ENCODE assay signal across 15 mouse cellular contexts in the genomic region with DNA sequence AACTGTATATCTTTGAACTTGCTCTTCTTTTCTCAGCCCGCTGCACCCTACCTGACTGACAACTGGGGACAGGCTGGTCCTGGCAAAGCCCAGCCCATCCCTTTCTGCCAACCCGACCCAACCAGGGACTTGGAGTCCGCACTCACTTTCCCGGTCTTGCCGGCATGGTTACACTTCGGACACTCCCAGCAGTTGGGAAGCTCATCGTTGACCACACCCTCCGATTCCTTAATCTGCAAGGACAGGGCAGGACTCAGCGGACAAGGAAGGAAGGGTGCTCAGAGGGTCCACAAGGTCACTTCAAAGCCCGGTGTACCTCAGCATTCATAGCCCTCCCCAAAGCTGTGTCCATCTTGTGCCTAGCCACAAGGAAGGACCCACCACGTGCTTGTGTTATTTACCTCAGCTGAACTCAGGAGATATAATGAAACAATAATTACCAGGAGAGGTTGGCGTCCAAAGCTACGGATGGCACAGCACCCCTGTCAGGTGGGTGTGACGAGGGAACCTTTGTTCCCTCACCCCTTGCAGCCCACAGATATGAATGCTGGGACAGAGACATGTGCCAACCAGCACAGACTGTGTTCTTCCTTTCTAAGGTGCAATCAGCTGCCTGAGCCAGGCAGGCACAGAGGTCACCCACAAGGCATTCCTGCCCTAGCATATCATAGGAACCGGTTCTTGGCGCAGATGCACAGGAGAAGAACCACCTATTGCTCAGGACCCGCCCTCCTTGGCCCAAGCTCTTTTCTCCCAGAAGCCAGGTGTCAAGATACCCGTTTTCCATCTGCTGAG. TPM values are rescaled to one million over a fixed set of nuclear protein-coding genes. Genes with fewer than 3 reads are reported as not detected.
DNase-seq lines count a peak whose midpoint lies in the region; TF ChIP-seq lines count a peak whose summit lies in the region.
"Had no signal": no experiment of that assay in that cellular context is flagged by ENCODE, and none has a peak within 500 bp of the region (broad histone marks: within the 10 kb centered on the region; RNA-seq: fewer than 3 reads in every experiment).

No protein-coding gene starts in this region.

- H3K4me1 ChIP-seq in ES-E14 (ENCODE audit: control insufficient read depth in 2 of 2, insufficient read depth in 2 of 2, low read length in 2 of 2, poor library complexity in 1 of 2) = peaks cover 5 to 20% of the 10 kb centered on the region in 2 experiments; a peak in 3 of 4 replicates
- H3K4me1 ChIP-seq: embryonic facial prominence, embryonic 12.5 days had no signal

- no peak overlapping the region for H3K27ac ChIP-seq in ES-E14 (ENCODE audit: insufficient read depth, low read depth, low read length, poor library complexity, severe bottlenecking)
- H3K27ac ChIP-seq: heart, embryonic 13.5 days; hindbrain, embryonic 14.5 days; liver, embryonic 14.5 days had no signal

- no peaks in the 10 kb centered on the region for H3K9me3 ChIP-seq in ES-E14 (ENCODE audit: control insufficient read depth, insufficient read depth, low read depth, low read length)
- H3K9me3 ChIP-seq: embryonic facial prominence, embryonic 12.5 days; heart, embryonic 13.5 days; midbrain, embryonic 13.5 days had no signal

- H3K36me3 ChIP-seq in ES-E14 (ENCODE audit: control insufficient read depth, insufficient read depth, low read length, poor library complexity, severe bottlenecking) = peaks cover 47% of the 10 kb centered on the region

- in situ Hi-C loops in ES-E14 (cut with MboI; ENCODE audit: low sequenced_read_pairs in 2 of 2, unreplicated experiment in 2 of 2) = no loop called here

- DNase-seq in kidney, adult 8-10 months = peak; percentile 59 to 70
- DNase-seq in kidney, postnatal 10 days = no peak
- no peak for DNase-seq in ES-E14 (ENCODE audit: low read depth, low spot score)
- peak; percentile 74 for DNase-seq in cerebellum, adult 9-10 months
- peak; percentile 68 to 69 for DNase-seq in kidney, postnatal 36 days
- no peak for DNase-seq in spleen, adult 12 weeks (ENCODE audit: low spot score)
- DNase-seq in lung, postnatal 25 days (ENCODE audit: low spot score) = no peak
- DNase-seq: adrenal gland, postnatal 14 days; lung, postnatal 4 days; thymus, adult 18-20 months had no signal

- H3K4me3 ChIP-seq in ES-E14 (ENCODE audit: insufficient read depth in 1 of 2, low read depth in 1 of 2, low read length in 2 of 2, poor library complexity in 1 of 2, severe bottlenecking in 1 of 2) = peak overlapping the region in 1 of 2 experiments; percentile 10; a peak in 2 of 4 replicates
- H3K4me3 ChIP-seq: embryonic facial prominence, embryonic 12.5 days; heart, embryonic 13.5 days; midbrain, embryonic 13.5 days had no signal

- 0 out of 2 replicates have a peak overlapping the region, but pooled peaks have one; percentile 12 for H3K9ac ChIP-seq in ES-E14 (ENCODE audit: insufficient read depth, low read depth, low read length, poor library complexity, severe bottlenecking)
- H3K9ac ChIP-seq: embryonic facial prominence, embryonic 12.5 days; heart, embryonic 13.5 days; hindbrain, embryonic 14.5 days; liver, embryonic 14.5 days; midbrain, embryonic 13.5 days had no signal

TF ChIP-seq in ES-E14, 5 proteins besides CTCF, POLR2A, EP300 and RAD21:
- TF ChIP-seq HCFC1 (IDR thresholded peaks at IDR 0.05; ENCODE audit: borderline replicate concordance, insufficient read depth, low read length) (no peak), ZNF384 (IDR thresholded peaks at IDR 0.05; ENCODE audit: low read depth, low read length) (no peak), CHD2 (IDR thresholded peaks at IDR 0.05; ENCODE audit: low read depth, low read length) (no peak), ZC3H11A (IDR thresholded peaks at IDR 0.05; ENCODE audit: borderline replicate concordance, low read depth, low read length) (no peak), MAFK (IDR thresholded peaks at IDR 0.05; ENCODE audit: insufficient read depth, low read depth, low read length) (no peak)

RNA-seq across cellular contexts. Expression of gene Rnf34, which starts 32.6 kb away (rescaled TPM):
- total RNA-seq in ES-E14 (2012; rRNA removed) = 22.0 and 26.1 TPM in 2 replicates

Comparison
In these comparisons a context has a peak if more than half of its experiments do, and no peak if none do; other contexts are left out.
1. DNase-seq: peak in kidney, adult 8-10 months (2 of 2), cerebellum, adult 9-10 months (single experiment) and kidney, postnatal 36 days (2 of 2); none in kidney, postnatal 10 days (single experiment), ES-E14 (single experiment), spleen, adult 12 weeks (single experiment) and lung, postnatal 25 days (single experiment).